Mouse (Mus musculus): ENCODE results near the gene Exoc4.

GRCm38 (mm10) chr6:33814386-33814785, 565.5 kb downstream of the Exoc4 start:
- TF ChIP-seq E2F4 (IDR thresholded peaks at IDR 0.05; ENCODE audit: insufficient replicate concordance, low read depth, low read length) (no peak), RCOR1 (conservative IDR thresholded peaks at IDR 0.05; ENCODE audit: low read depth, low read length) (no peak), EP300 (IDR thresholded peaks at IDR 0.05; ENCODE audit: low read length) (no peak), POLR2AphosphoS2 (IDR thresholded peaks at IDR 0.05; ENCODE audit: low read depth, low read length) (no peak), MEF2A (IDR thresholded peaks at IDR 0.05; ENCODE audit: borderline replicate concordance, low read depth, low read length) (no peak), CTCF (conservative IDR thresholded peaks at IDR 0.05 in 1 of 2, IDR thresholded peaks at IDR 0.05 in 1 of 2; ENCODE audit: low read depth in 2 of 2, low read length in 2 of 2) (no peak), POLR2A (IDR thresholded peaks at IDR 0.05; ENCODE audit: low read depth, low read length) (no peak), TCF12 (IDR thresholded peaks at IDR 0.05; ENCODE audit: low read depth, low read length) (no peak), CHD1 (IDR thresholded peaks at IDR 0.05; ENCODE audit: low read depth, low read length) (no peak), ZMIZ1 (IDR thresholded peaks at IDR 0.05; ENCODE audit: low read depth, low read length) (no peak), IRF4 (IDR thresholded peaks at IDR 0.05; ENCODE audit: low read depth, low read length) (no peak), MYC (IDR thresholded peaks at IDR 0.05; ENCODE audit: low read depth, low read length) (no peak)
